Mouse (Mus musculus): ENCODE measurements around the gene Tbxa2r.

DNA sequence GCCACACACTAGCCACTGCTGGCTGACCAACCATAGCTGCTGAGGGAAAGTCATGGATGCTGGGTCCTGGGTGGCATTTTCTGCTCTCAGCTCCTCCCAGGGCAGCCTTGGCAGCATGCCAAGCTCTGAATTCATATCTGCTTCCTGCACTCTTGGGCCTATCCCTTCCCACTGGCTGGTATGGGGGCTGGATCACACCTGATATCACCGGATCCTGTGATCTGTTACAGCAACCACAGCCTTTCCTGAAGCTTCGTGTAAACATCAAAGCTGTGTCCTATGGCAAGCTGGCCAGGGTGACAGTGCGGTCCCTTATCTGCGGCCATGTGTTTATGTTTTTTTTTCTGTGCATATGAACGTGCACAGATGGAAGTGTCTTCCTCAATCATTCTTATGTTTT, 53.5 kb downstream of the Tbxa2r start:
- TF ChIP-seq POLR2A (IDR thresholded peaks at IDR 0.05; ENCODE audit: low read depth, low read length) (no peak), CTCF (IDR thresholded peaks at IDR 0.05; ENCODE audit: extremely low read depth, insufficient read depth, insufficient read length, insufficient replicate concordance) (no peak)

Measured in spleen, adult 2 months (tissue).